Mouse (Mus musculus) MEL (cell line): Measurements from ENCODE around the gene Sult2a7. TPM values are rescaled to one million over a fixed set of nuclear protein-coding genes. Genes with fewer than 3 reads are reported as not detected.

Experiments
- DNase-seq: peaks from one replicate; pipeline ENCODE4 v3.0.0; 2011; ENCODE audit warnings: low read depth, low spot score
- H3K27ac ChIP-seq: 2 replicates; pipeline ENCODE4 v1.5.1; 2012; ENCODE audit warnings: low read depth, mild to moderate bottlenecking, control low read depth, low read length, moderate library complexity; ENCODE audit not compliant: control insufficient read depth
- H3K27me3 ChIP-seq, 2 experiments: fragments of 150-350 bp in 1 of 2; sonication (generic) in 1 of 2; 2 replicates each; pipeline ENCODE4 v1.6.1; 2012; ENCODE audit warnings: low read length in 2 of 2, mild to moderate bottlenecking in 2 of 2, improper control_type of control experiment in 1 of 2, moderate library complexity in 1 of 2; ENCODE audit not compliant: insufficient read depth in 2 of 2, control insufficient read depth in 1 of 2
- H3K36me3 ChIP-seq, 2 experiments: 2 replicates each; pipeline ENCODE4 v1.6.1; 2012 to 2014; ENCODE audit warnings: low read length in 2 of 2, improper control_type of control experiment in 1 of 2, inconsistent platforms in 1 of 2, mild to moderate bottlenecking in 1 of 2; ENCODE audit not compliant: insufficient read depth in 2 of 2, control insufficient read depth in 1 of 2
- H3K4me1 ChIP-seq, 2 experiments: fragments of 150-350 bp in 1 of 2; sonication (generic) in 1 of 2; 2 replicates each; pipeline ENCODE4 v1.6.1; 2012; ENCODE audit warnings: low read length in 2 of 2, improper control_type of control experiment in 1 of 2, mild to moderate bottlenecking in 1 of 2; ENCODE audit not compliant: insufficient read depth in 2 of 2, control insufficient read depth in 1 of 2
- H3K4me3 ChIP-seq, 2 experiments: fragments of 150-350 bp in 1 of 2; sonication (generic) in 1 of 2; 2 replicates each; pipeline ENCODE4 v1.5.1; 2012; ENCODE audit warnings: low read depth in 2 of 2, low read length in 2 of 2, mild to moderate bottlenecking in 2 of 2, moderate library complexity in 2 of 2, control low read depth in 1 of 2, improper control_type of control experiment in 1 of 2; ENCODE audit not compliant: control insufficient read depth in 1 of 2, insufficient read depth in 1 of 2
- H3K79me2 ChIP-seq: 2 replicates; pipeline ENCODE4 v1.6.1; 2012; ENCODE audit warnings: mild to moderate bottlenecking, low read length, moderate library complexity; ENCODE audit not compliant: control insufficient read depth, poor library complexity, insufficient read depth
- H3K9ac ChIP-seq: 2 replicates; pipeline ENCODE4 v1.6.1; 2012; ENCODE audit warnings: low read depth, mild to moderate bottlenecking, control low read depth, low read length, moderate library complexity; ENCODE audit not compliant: control insufficient read depth, poor library complexity, severe bottlenecking
- H3K9me3 ChIP-seq: fragments of 150-350 bp; sonication (generic); replicated peaks from 2 replicates; pipeline ENCODE4 v1.6.1; 2012; ENCODE audit warnings: mild to moderate bottlenecking, low read length, improper control_type of control experiment, moderate library complexity; ENCODE audit not compliant: insufficient read depth
- BHLHE40 ChIP-seq: IDR thresholded peaks from 2 replicates; pipeline ENCODE4 v1.6.1; 2012; ENCODE audit warnings: low read depth, mild to moderate bottlenecking, inconsistent platforms, low read length, improper control_type of control experiment, borderline replicate concordance
- ELF1 ChIP-seq: IDR thresholded peaks from 2 replicates; pipeline ENCODE4 v1.6.1; 2014; ENCODE audit warnings: low read depth, mild to moderate bottlenecking, inconsistent platforms, low read length, improper control_type of control experiment, moderate library complexity
- EP300 ChIP-seq, 2 experiments: IDR thresholded peaks; 2 replicates each; pipeline ENCODE4 v1.6.1; 2011; ENCODE audit warnings: improper control_type of control experiment in 2 of 2, low read length in 2 of 2, low read depth in 1 of 2, mild to moderate bottlenecking in 1 of 2
- HCFC1 ChIP-seq: IDR thresholded peaks from 2 replicates; pipeline ENCODE4 v1.6.1; 2012; ENCODE audit warnings: low read depth, mild to moderate bottlenecking, inconsistent platforms, low read length, improper control_type of control experiment, moderate library complexity
- JUND ChIP-seq: IDR thresholded peaks from 2 replicates; pipeline ENCODE4 v1.6.1; 2011; ENCODE audit warnings: low read depth, mild to moderate bottlenecking, improper control_type of control experiment, low read length
- MAX ChIP-seq: IDR thresholded peaks from 2 replicates; pipeline ENCODE4 v1.6.1; 2011; ENCODE audit warnings: low read length, improper control_type of control experiment
- NELFE ChIP-seq: IDR thresholded peaks from 2 replicates; pipeline ENCODE4 v1.6.1; 2011; ENCODE audit warnings: low read depth, low read length, improper control_type of control experiment
- NRF1 ChIP-seq: IDR thresholded peaks from 2 replicates; pipeline ENCODE4 v1.6.1; 2014; ENCODE audit warnings: low read depth, mild to moderate bottlenecking, inconsistent platforms, low read length, improper control_type of control experiment, moderate library complexity; ENCODE audit not compliant: poor library complexity, insufficient read depth, severe bottlenecking
- POLR2AphosphoS5 ChIP-seq: IDR thresholded peaks from 2 replicates; pipeline ENCODE4 v1.6.1; 2012; ENCODE audit warnings: low read depth, borderline replicate concordance, mild to moderate bottlenecking, inconsistent platforms, low read length, moderate library complexity, mixed read lengths
- SIN3A ChIP-seq: IDR thresholded peaks from 2 replicates; pipeline ENCODE4 v1.6.1; 2012; ENCODE audit warnings: low read length, improper control_type of control experiment, inconsistent platforms
- SMC3 ChIP-seq: IDR thresholded peaks from 2 replicates; pipeline ENCODE4 v1.6.1; 2011; ENCODE audit warnings: low read depth, low read length, improper control_type of control experiment
- TAL1 ChIP-seq: IDR thresholded peaks from 2 replicates; pipeline ENCODE4 v1.6.1; 2012; ENCODE audit warnings: mild to moderate bottlenecking, inconsistent platforms, low read length, moderate library complexity, mixed read lengths
- TBP ChIP-seq: IDR thresholded peaks from 2 replicates; pipeline ENCODE4 v1.8.0; 2011; ENCODE audit warnings: low read depth, low read length, improper control_type of control experiment
- UBTF ChIP-seq: IDR thresholded peaks from 2 replicates; pipeline ENCODE4 v1.6.1; 2012; ENCODE audit warnings: low read depth, mild to moderate bottlenecking, inconsistent platforms, low read length, improper control_type of control experiment, moderate library complexity, borderline replicate concordance; ENCODE audit not compliant: insufficient read depth
- USF2 ChIP-seq, 2 experiments: IDR thresholded peaks; 2 replicates each; pipeline ENCODE4 v1.6.1; 2011 to 2012; ENCODE audit warnings: improper control_type of control experiment in 2 of 2, low read length in 2 of 2, borderline replicate concordance in 1 of 2, inconsistent platforms in 1 of 2, low read depth in 1 of 2, mild to moderate bottlenecking in 1 of 2; ENCODE audit not compliant: insufficient read depth in 1 of 2
- ZC3H11A ChIP-seq: IDR thresholded peaks from 2 replicates; pipeline ENCODE4 v1.6.1; 2012; ENCODE audit warnings: low read depth, mild to moderate bottlenecking, inconsistent platforms, low read length, improper control_type of control experiment
- ZKSCAN1 ChIP-seq: IDR thresholded peaks from 2 replicates; pipeline ENCODE4 v1.6.1; 2012; ENCODE audit warnings: low read depth, mild to moderate bottlenecking, inconsistent platforms, low read length, improper control_type of control experiment, moderate library complexity
- polyA plus RNA-seq, 2 experiments: library from polyadenylated mRNA; stranded (reverse) in 1 of 2; unstranded in 1 of 2; fragments of >175 nt in 1 of 2; fragments of >200 nt in 1 of 2; gene quantifications; 2 replicates each; pipeline versions ENCODE4 v1.2.1 to v1.2.4; 2012; ENCODE audit warnings: low replicate concordance in 2 of 2, low read depth in 1 of 2; ENCODE audit not compliant: insufficient read length in 2 of 2, insufficient read depth in 1 of 2, missing spikeins in 1 of 2
- total RNA-seq: library from RNA; depleted of rRNA; stranded (reverse); fragments of 300-350 nt; gene quantifications from 2 replicates; pipeline ENCODE4 v1.2.3, GENCODE M21; 2012; rRNA removed

Gene Sult2a7
- total RNA-seq (not detected in 2 replicates), polyA plus RNA-seq (not detected)

DNA sequence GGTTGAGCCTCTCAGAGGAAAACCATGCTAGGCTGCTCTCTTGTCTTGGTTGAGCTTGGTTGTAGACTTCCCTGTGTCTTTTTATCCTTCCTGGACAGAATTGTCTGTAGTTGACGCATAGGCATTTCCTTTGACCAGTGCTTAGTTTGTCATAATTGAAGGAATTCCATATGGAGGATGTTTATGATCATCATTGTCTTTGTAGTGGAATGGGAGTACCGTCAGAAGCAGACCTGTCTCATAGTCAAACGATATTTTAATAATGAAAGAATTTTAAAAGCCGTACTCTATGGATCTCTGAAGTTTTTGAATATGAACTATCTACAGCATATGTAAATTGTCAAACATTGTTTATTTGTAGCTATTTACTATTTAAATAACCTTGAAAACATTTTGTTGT lies at the start of gene Sult2a7:
TSS of gene Sult2a7 (minus strand) at position 101 of the 400 bp plus-strand sequence.
- Histone ChIP-seq H3K9ac (no peak within 1 kb of the TSS), H3K27me3 (no peaks in the 10 kb centered on the region), H3K9me3 (no peaks in the 10 kb centered on the region), H3K4me1 (no peaks in the 10 kb centered on the region), H3K27ac (no peak within 1 kb of the TSS), H3K79me2 (no peaks in the 10 kb centered on the region), H3K4me3 (no peak within 1 kb of the TSS), H3K36me3 (no peaks in the 10 kb centered on the region)
- TF ChIP-seq SIN3A (no peak), UBTF (no peak), ZKSCAN1 (no peak)
- DNase-seq = no peak

DNA sequence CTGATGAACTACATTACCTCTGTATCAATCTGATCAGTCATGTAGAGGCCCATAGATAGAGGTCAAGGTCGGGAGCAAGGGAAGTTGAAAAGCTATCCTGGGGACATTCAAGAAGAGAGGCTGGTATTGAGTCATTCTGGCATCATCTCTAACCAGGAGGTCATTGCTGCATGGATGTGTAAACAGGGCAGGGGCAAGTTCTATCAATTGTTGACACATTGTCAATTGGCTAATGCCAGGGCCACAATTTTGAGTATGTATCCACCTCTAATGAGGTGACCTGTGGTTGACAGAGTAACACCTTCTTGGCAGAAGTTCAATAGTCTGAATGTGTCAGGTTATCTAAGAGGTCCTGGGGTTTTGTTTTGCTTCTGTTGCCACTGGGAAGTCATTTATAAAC lies 31.2 kb upstream of the Sult2a7 start:
- Histone ChIP-seq H3K4me1 (no peaks in the 10 kb centered on the region), H3K27me3 (no peaks in the 10 kb centered on the region)
- DNase-seq = no peak

DNA sequence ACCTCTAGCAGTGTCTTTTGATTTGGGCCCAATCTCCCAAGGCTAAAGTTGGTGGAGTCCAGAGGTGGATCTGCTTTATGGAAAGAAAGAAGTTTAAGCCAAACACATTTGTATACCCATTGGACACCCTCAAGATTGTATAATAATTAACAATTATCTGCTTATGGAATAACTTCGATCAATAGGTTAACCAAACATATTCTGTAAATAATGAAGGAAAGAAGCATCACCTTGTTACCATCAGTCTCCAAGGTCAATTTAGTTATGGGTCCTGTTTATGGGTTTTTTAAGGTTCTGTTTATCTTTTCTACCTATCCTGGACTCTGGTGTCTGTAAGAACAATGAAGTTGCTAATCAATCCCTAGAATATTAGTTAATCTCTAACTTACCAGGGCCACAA lies 28.6 kb upstream of the Sult2a7 start:
- H3K4me3 ChIP-seq = no peak overlapping the region
- no peaks in the 10 kb centered on the region for H3K9me3 ChIP-seq
- no peak overlapping the region for H3K27ac ChIP-seq
- no peaks in the 10 kb centered on the region for H3K4me1 ChIP-seq
- no peak for DNase-seq
- H3K79me2 ChIP-seq = no peaks in the 10 kb centered on the region
- no peaks in the 10 kb centered on the region for H3K36me3 ChIP-seq
- no peaks in the 10 kb centered on the region for H3K27me3 ChIP-seq
- TF ChIP-seq USF2 (IDR thresholded peaks at IDR 0.05; ENCODE audit: borderline replicate concordance in 1 of 2, insufficient read depth in 1 of 2, low read depth in 1 of 2, low read length in 2 of 2) (no peak), ELF1 (no peak), TBP (no peak), EP300 (IDR thresholded peaks at IDR 0.05; ENCODE audit: low read depth in 1 of 2, low read length in 2 of 2) (no peak), BHLHE40 (no peak), NELFE (no peak), TAL1 (no peak), JUND (no peak)
- TF ChIP-seq, all 39 proteins: peak for 0
- H3K9ac ChIP-seq = no peak overlapping the region

More for the DNA sequence above, 31.2 kb upstream of the Sult2a7 start:
- no peak for TF ChIP-seq HCFC1
- TF ChIP-seq POLR2AphosphoS5 = no peak
- no peak for TF ChIP-seq SMC3
- TF ChIP-seq TBP = no peak
- no peak for TF ChIP-seq JUND
- no peak for TF ChIP-seq MAX
- no peak for TF ChIP-seq ZC3H11A
- TF ChIP-seq NRF1 = no peak
- no peak for TF ChIP-seq UBTF
- H3K4me3 ChIP-seq = no peak overlapping the region
- H3K36me3 ChIP-seq = no peaks in the 10 kb centered on the region
- no peaks in the 10 kb centered on the region for H3K79me2 ChIP-seq
- H3K27ac ChIP-seq = no peak overlapping the region
- H3K9ac ChIP-seq = no peak overlapping the region
- no peaks in the 10 kb centered on the region for H3K9me3 ChIP-seq
